Mouse (Mus musculus): ENCODE results near the gene Cyp4v3. TPM values are rescaled to one million over a fixed set of nuclear protein-coding genes. Genes with fewer than 3 reads are reported as not detected.

Gene Cyp4v3
- polyA plus RNA-seq, 1 experiment = 0.54 TPM

- Histone ChIP-seq H3K9me3 (peaks cover 21% of the 10 kb centered on the region), H3K36me3 (replicated peaks; ENCODE audit: low read length) (no peaks in the 10 kb centered on the region), H3K4me1 (no peaks in the 10 kb centered on the region), H3K27me3 (replicated peaks) (no peaks in the 10 kb centered on the region), H3K4me3 (replicated peaks) (no peak overlapping the region)
- TF ChIP-seq GATA1 (IDR thresholded peaks at IDR 0.05; ENCODE audit: borderline replicate concordance, low read length) (no peak), FLI1 (IDR thresholded peaks at IDR 0.05; ENCODE audit: low read length) (no peak)
These were observed 51.4 kb downstream of the Cyp4v3 start for GRCm38 (mm10) chr8:45281630-45282029.

GRCm38 (mm10) chr8:45277453-45277852, 55.6 kb downstream of the Cyp4v3 start:
- no peaks in the 10 kb centered on the region for H3K27me3 ChIP-seq (replicated peaks)
- no peak overlapping the region for H3K4me3 ChIP-seq (replicated peaks)
- TF ChIP-seq FLI1 (IDR thresholded peaks at IDR 0.05; ENCODE audit: low read length) = no peak
- TF ChIP-seq GATA1 (IDR thresholded peaks at IDR 0.05; ENCODE audit: borderline replicate concordance, low read length) = no peak
- H3K36me3 ChIP-seq (replicated peaks; ENCODE audit: low read length) = no peaks in the 10 kb centered on the region
- no peaks in the 10 kb centered on the region for H3K4me1 ChIP-seq
- H3K9me3 ChIP-seq = peaks cover 27% of the 10 kb centered on the region

- Histone ChIP-seq H3K4me3 (replicated peaks) (no peak overlapping the region), H3K27me3 (replicated peaks) (no peaks in the 10 kb centered on the region), H3K4me1 (no peaks in the 10 kb centered on the region), H3K9me3 (peaks cover 22% of the 10 kb centered on the region), H3K36me3 (replicated peaks; ENCODE audit: low read length) (no peaks in the 10 kb centered on the region)
- TF ChIP-seq FLI1 (IDR thresholded peaks at IDR 0.05; ENCODE audit: low read length) = no peak
- TF ChIP-seq GATA1 (IDR thresholded peaks at IDR 0.05; ENCODE audit: borderline replicate concordance, low read length) = no peak
These were observed 58.7 kb downstream of the Cyp4v3 start for GRCm38 (mm10) chr8:45274317-45274716.

GRCm38 (mm10) chr8:45269056-45269455, 64.0 kb downstream of the Cyp4v3 start:
- Histone ChIP-seq H3K9me3 (peaks cover 22% of the 10 kb centered on the region), H3K4me1 (no peaks in the 10 kb centered on the region), H3K27me3 (replicated peaks) (no peaks in the 10 kb centered on the region), H3K4me3 (replicated peaks) (no peak overlapping the region), H3K36me3 (replicated peaks; ENCODE audit: low read length) (no peaks in the 10 kb centered on the region)
- no peak for TF ChIP-seq GATA1 (IDR thresholded peaks at IDR 0.05; ENCODE audit: borderline replicate concordance, low read length)
- TF ChIP-seq FLI1 (IDR thresholded peaks at IDR 0.05; ENCODE audit: low read length) = no peak

GRCm38 (mm10) chr8:45268485-45268884, 64.5 kb downstream of the Cyp4v3 start:
- H3K9me3 ChIP-seq = peaks cover 22% of the 10 kb centered on the region
- TF ChIP-seq GATA1 (IDR thresholded peaks at IDR 0.05; ENCODE audit: borderline replicate concordance, low read length) = no peak
- no peak for TF ChIP-seq FLI1 (IDR thresholded peaks at IDR 0.05; ENCODE audit: low read length)

GRCm38 (mm10) chr8:45267611-45268391, 65.2 kb downstream of the Cyp4v3 start:
- no peak overlapping the region for H3K4me3 ChIP-seq (replicated peaks)
- no peaks in the 10 kb centered on the region for H3K36me3 ChIP-seq (replicated peaks; ENCODE audit: low read length)
- H3K4me1 ChIP-seq = no peaks in the 10 kb centered on the region
- TF ChIP-seq GATA1 (IDR thresholded peaks at IDR 0.05; ENCODE audit: borderline replicate concordance, low read length) = no peak
- TF ChIP-seq FLI1 (IDR thresholded peaks at IDR 0.05; ENCODE audit: low read length) = no peak
- no peaks in the 10 kb centered on the region for H3K27me3 ChIP-seq (replicated peaks)
- peaks cover 21% of the 10 kb centered on the region for H3K9me3 ChIP-seq

More at GRCm38 (mm10) chr8:45268485-45268884, 64.5 kb downstream of the Cyp4v3 start:
- H3K4me3 ChIP-seq (replicated peaks) = no peak overlapping the region
- H3K36me3 ChIP-seq (replicated peaks; ENCODE audit: low read length) = no peaks in the 10 kb centered on the region
- no peaks in the 10 kb centered on the region for H3K4me1 ChIP-seq
- H3K27me3 ChIP-seq (replicated peaks) = no peaks in the 10 kb centered on the region

- no peak overlapping the region for H3K4me3 ChIP-seq (replicated peaks)
- no peaks in the 10 kb centered on the region for H3K27me3 ChIP-seq (replicated peaks)
- H3K4me1 ChIP-seq = no peaks in the 10 kb centered on the region
- TF ChIP-seq FLI1 (IDR thresholded peaks at IDR 0.05; ENCODE audit: low read length) = no peak
- no peak for TF ChIP-seq GATA1 (IDR thresholded peaks at IDR 0.05; ENCODE audit: borderline replicate concordance, low read length)
- peaks cover 23% of the 10 kb centered on the region for H3K9me3 ChIP-seq
- H3K36me3 ChIP-seq (replicated peaks; ENCODE audit: low read length) = no peaks in the 10 kb centered on the region
These were observed 66.0 kb downstream of the Cyp4v3 start for GRCm38 (mm10) chr8:45266993-45267392.

- no peak for TF ChIP-seq FLI1 (IDR thresholded peaks at IDR 0.05; ENCODE audit: low read length)
- no peak for TF ChIP-seq GATA1 (IDR thresholded peaks at IDR 0.05; ENCODE audit: borderline replicate concordance, low read length)
- H3K36me3 ChIP-seq (replicated peaks; ENCODE audit: low read length) = no peaks in the 10 kb centered on the region
- H3K4me1 ChIP-seq = no peaks in the 10 kb centered on the region
- no peak overlapping the region for H3K4me3 ChIP-seq (replicated peaks)
- no peaks in the 10 kb centered on the region for H3K27me3 ChIP-seq (replicated peaks)
- H3K9me3 ChIP-seq = peaks cover 22% of the 10 kb centered on the region
These were observed 68.1 kb downstream of the Cyp4v3 start for GRCm38 (mm10) chr8:45264918-45265317.

- no peak overlapping the region for H3K4me3 ChIP-seq (replicated peaks)
These were observed 70.2 kb downstream of the Cyp4v3 start for GRCm38 (mm10) chr8:45262851-45263250.

GRCm38 (mm10) chr8:45261920-45262319, 71.1 kb downstream of the Cyp4v3 start, which contains the start of gene F11:
Gene F11, minus strand, starts transcription at chr8:45262031.
- Histone ChIP-seq H3K9me3 (peaks cover 17% of the 10 kb centered on the region), H3K36me3 (replicated peaks; ENCODE audit: low read length) (no peaks in the 10 kb centered on the region), H3K27me3 (replicated peaks) (no peaks in the 10 kb centered on the region), H3K4me3 (replicated peaks) (no peak within 1 kb of the TSS), H3K4me1 (no peaks in the 10 kb centered on the region)
- TF ChIP-seq FLI1 (IDR thresholded peaks at IDR 0.05; ENCODE audit: low read length) (no peak), GATA1 (IDR thresholded peaks at IDR 0.05; ENCODE audit: borderline replicate concordance, low read length) (no peak)

More at GRCm38 (mm10) chr8:45262851-45263250, 70.2 kb downstream of the Cyp4v3 start:
- peaks cover 19% of the 10 kb centered on the region for H3K9me3 ChIP-seq
- no peaks in the 10 kb centered on the region for H3K27me3 ChIP-seq (replicated peaks)
- TF ChIP-seq GATA1 (IDR thresholded peaks at IDR 0.05; ENCODE audit: borderline replicate concordance, low read length) = no peak
- TF ChIP-seq FLI1 (IDR thresholded peaks at IDR 0.05; ENCODE audit: low read length) = no peak
- no peaks in the 10 kb centered on the region for H3K36me3 ChIP-seq (replicated peaks; ENCODE audit: low read length)
- no peaks in the 10 kb centered on the region for H3K4me1 ChIP-seq
